In the genomic region with DNA sequence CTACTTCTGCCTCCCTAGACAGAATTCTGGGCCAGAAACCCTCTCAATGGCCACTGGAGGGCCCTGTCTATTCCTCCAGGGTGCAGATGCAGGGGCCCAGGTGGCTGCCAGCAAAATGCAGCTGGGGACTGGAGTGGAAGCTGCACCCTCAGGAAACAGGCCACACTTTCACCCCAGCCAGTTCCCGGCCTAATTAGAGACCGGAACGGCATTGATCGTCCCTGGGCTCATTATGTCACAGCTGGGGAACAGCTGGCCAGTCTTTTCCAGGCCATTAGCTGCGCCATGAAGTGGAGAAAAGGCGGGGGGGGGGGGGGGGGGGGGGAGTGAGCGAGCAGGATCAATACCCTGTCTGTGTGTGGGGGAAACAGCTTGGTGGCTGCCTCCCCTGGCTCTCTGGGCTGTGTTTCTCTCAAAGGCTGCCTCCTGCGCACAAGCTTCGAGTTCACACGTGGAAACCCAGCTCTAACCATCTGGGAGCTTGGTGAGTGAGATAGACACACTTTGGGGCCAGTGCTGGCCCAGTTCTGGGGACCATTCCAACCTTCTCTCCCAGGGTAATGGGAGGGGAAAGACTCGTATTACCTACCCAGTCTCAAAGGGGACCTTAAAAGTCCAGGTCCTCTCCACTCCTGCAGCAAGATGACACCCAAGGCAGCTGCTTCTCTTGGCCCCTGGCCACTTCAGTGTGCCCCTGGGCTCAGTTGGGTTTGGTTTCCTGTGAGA, we compare ENCODE assay signal across 9 mouse cellular contexts. TPM values are rescaled to one million over a fixed set of nuclear protein-coding genes. Genes with fewer than 3 reads are reported as not detected.
A peak's percentile ranks its signal among the peaks of the same experiment; 100 is the strongest.
DNase-seq lines count a peak whose midpoint lies in the region; ATAC-seq lines count a peak whose summit lies in the region.
"Had no signal": no experiment of that assay in that cellular context is flagged by ENCODE, and none has a peak within 500 bp of the region (broad histone marks: within the 10 kb centered on the region; RNA-seq: fewer than 3 reads in every experiment).

No protein-coding gene starts in this region.

- H3K4me2 ChIP-seq in intestine, embryonic 16.5 days (ENCODE audit: low read depth, low read length): no peak overlapping the region
- no peak overlapping the region for H3K4me2 ChIP-seq in limb, embryonic 15.5 days
- no peak overlapping the region for H3K4me2 ChIP-seq in neural tube, embryonic 14.5 days (ENCODE audit: low read depth, low read length)
- H3K4me2 ChIP-seq: liver, embryonic 13.5 days had no signal

- no peak overlapping the region for H3K27ac ChIP-seq in intestine, embryonic 16.5 days (ENCODE audit: low read length)
- peak overlapping the region; percentile 74 for H3K27ac ChIP-seq in limb, embryonic 15.5 days
- H3K27ac ChIP-seq in neural tube, embryonic 14.5 days (ENCODE audit: low read depth, low read length): peak overlapping the region; percentile 45
- H3K27ac ChIP-seq: liver, embryonic 13.5 days had no signal

- no peaks in the 10 kb centered on the region for H3K36me3 ChIP-seq in intestine, embryonic 16.5 days (ENCODE audit: control insufficient read depth, insufficient read depth, low read length)
- H3K36me3 ChIP-seq in limb, embryonic 15.5 days: no peaks in the 10 kb centered on the region
- no peaks in the 10 kb centered on the region for H3K36me3 ChIP-seq in neural tube, embryonic 14.5 days (ENCODE audit: control insufficient read depth, insufficient read depth, low read length)
- H3K36me3 ChIP-seq: liver, embryonic 13.5 days had no signal

- no peak overlapping the region for H3K9ac ChIP-seq in intestine, embryonic 16.5 days (ENCODE audit: low read depth, low read length)
- no peak overlapping the region for H3K9ac ChIP-seq in limb, embryonic 15.5 days
- H3K9ac ChIP-seq in neural tube, embryonic 14.5 days (replicated peaks; ENCODE audit: low read depth, low read length): no peak overlapping the region
- H3K9ac ChIP-seq: liver, embryonic 13.5 days had no signal

- ATAC-seq in intestine, embryonic 16.5 days: peak; percentile 45; the same call in 1 of the 2 replicates
- peak; percentile 37; the same call in 1 of the 2 replicates for ATAC-seq in limb, embryonic 15.5 days (ENCODE audit: insufficient number of reproducible peaks, low FRiP score, low TSS enrichment, low read depth)
- peak; percentile 50 for ATAC-seq in neural tube, embryonic 14.5 days (ENCODE audit: low read depth)

- no peaks in the 10 kb centered on the region for H3K27me3 ChIP-seq in intestine, embryonic 16.5 days (replicated peaks; ENCODE audit: control insufficient read depth, insufficient read depth, low read length)
- no peaks in the 10 kb centered on the region for H3K27me3 ChIP-seq in limb, embryonic 15.5 days
- H3K27me3 ChIP-seq in neural tube, embryonic 14.5 days (ENCODE audit: control insufficient read depth, insufficient read depth, low read length): no peaks in the 10 kb centered on the region

- peaks cover 16% of the 10 kb centered on the region for H3K4me1 ChIP-seq in intestine, embryonic 16.5 days (ENCODE audit: control insufficient read depth, insufficient read depth, low read length)
- H3K4me1 ChIP-seq in limb, embryonic 15.5 days: peaks cover 46% of the 10 kb centered on the region
- peaks cover 29% of the 10 kb centered on the region for H3K4me1 ChIP-seq in neural tube, embryonic 14.5 days (ENCODE audit: control insufficient read depth, insufficient read depth, low read length)
- H3K4me1 ChIP-seq: liver, embryonic 13.5 days had no signal

- DNase-seq in B cell, adult 2 months: peak; percentile 40 to 50
- peak; percentile 90 for DNase-seq in brain, adult 2 months (ENCODE audit: low read depth, low spot score)
- DNase-seq in gastrocnemius, adult 18-20 months (ENCODE audit: low spot score): peak; percentile 85
- DNase-seq in urinary bladder, postnatal 36 days (ENCODE audit: low spot score in 2 of 2): no peak
- no peak for DNase-seq in spleen, adult 12 weeks (ENCODE audit: low spot score)
- DNase-seq: liver, embryonic 13.5 days had no signal

- no peaks in the 10 kb centered on the region for H3K9me3 ChIP-seq in intestine, embryonic 16.5 days (ENCODE audit: control insufficient read depth, low read length)
- no peaks in the 10 kb centered on the region for H3K9me3 ChIP-seq in limb, embryonic 15.5 days
- no peaks in the 10 kb centered on the region for H3K9me3 ChIP-seq in neural tube, embryonic 14.5 days (ENCODE audit: control insufficient read depth, low read length)
- H3K9me3 ChIP-seq: liver, embryonic 13.5 days had no signal

- 42% methylated on average over 9 of the region's 11 CpGs for WGBS in intestine, embryonic 16.5 days
- 7% methylated on average over 11 of the region's 11 CpGs for WGBS in limb, embryonic 15.5 days
- 3% methylated on average over 8 of the region's 11 CpGs for WGBS in neural tube, embryonic 14.5 days

- no peak overlapping the region for H3K4me3 ChIP-seq in intestine, embryonic 16.5 days (ENCODE audit: low read length)
- H3K4me3 ChIP-seq in limb, embryonic 15.5 days: no peak overlapping the region
- no peak overlapping the region for H3K4me3 ChIP-seq in neural tube, embryonic 14.5 days (ENCODE audit: low read depth, low read length)
- H3K4me3 ChIP-seq: liver, embryonic 13.5 days had no signal

RNA-seq across cellular contexts. Expression of gene Gpr61, which starts 12.0 kb away (rescaled TPM):
- total RNA-seq in gastrocnemius, adult 18-20 months (2021): not detected
- polyA plus RNA-seq in intestine, embryonic 16.5 days (2015; fragmentation: Nextera tagmentation; extraction: Ambion mirVana): 0.11 and 0.13 TPM in 2 replicates
- 0.09 TPM in 2 replicates for polyA plus RNA-seq in limb, embryonic 15.5 days (2015; fragmentation: Nextera tagmentation; extraction: Ambion mirVana)
- 2.7 and 4.5 TPM in 2 replicates for polyA plus RNA-seq in neural tube, embryonic 14.5 days (2014; fragmentation: Nextera tagmentation; extraction: Ambion mirVana)
- polyA plus RNA-seq: liver, embryonic 13.5 days had no signal

RNA-seq across cellular contexts. Expression of gene Amigo1, which starts 19.5 kb away (rescaled TPM):
- 10 to 100 TPM; 23.9 to 26.3 TPM for total RNA-seq in gastrocnemius, adult 18-20 months (2021)
- polyA plus RNA-seq in intestine, embryonic 16.5 days (2015; fragmentation: Nextera tagmentation; extraction: Ambion mirVana): 2.2 and 2.5 TPM in 2 replicates
- 4.7 and 5.4 TPM in 2 replicates for polyA plus RNA-seq in limb, embryonic 15.5 days (2015; fragmentation: Nextera tagmentation; extraction: Ambion mirVana)
- 11.2 TPM in 2 replicates for polyA plus RNA-seq in neural tube, embryonic 14.5 days (2014; fragmentation: Nextera tagmentation; extraction: Ambion mirVana)

RNA-seq across cellular contexts. Expression of gene Gnai3, which starts 20.7 kb away (rescaled TPM):
- 10 to 100 TPM; 10.2 to 14.7 TPM for total RNA-seq in gastrocnemius, adult 18-20 months (2021)
- 168 and 170 TPM in 2 replicates for polyA plus RNA-seq in intestine, embryonic 16.5 days (2015; fragmentation: Nextera tagmentation; extraction: Ambion mirVana)
- polyA plus RNA-seq in limb, embryonic 15.5 days (2015; fragmentation: Nextera tagmentation; extraction: Ambion mirVana): 179 and 183 TPM in 2 replicates
- polyA plus RNA-seq in neural tube, embryonic 14.5 days (2014; fragmentation: Nextera tagmentation; extraction: Ambion mirVana): 108 and 141 TPM in 2 replicates

RNA-seq across cellular contexts. Expression of gene Cyb561d1, which starts 34.4 kb away (rescaled TPM):
- total RNA-seq in gastrocnemius, adult 18-20 months (2021): 1 to 10 TPM; 3.0 to 3.2 TPM
- polyA plus RNA-seq in intestine, embryonic 16.5 days (2015; fragmentation: Nextera tagmentation; extraction: Ambion mirVana): 4.2 and 4.7 TPM in 2 replicates
- polyA plus RNA-seq in limb, embryonic 15.5 days (2015; fragmentation: Nextera tagmentation; extraction: Ambion mirVana): 2.4 and 3.1 TPM in 2 replicates
- polyA plus RNA-seq in neural tube, embryonic 14.5 days (2014; fragmentation: Nextera tagmentation; extraction: Ambion mirVana): 2.0 and 2.3 TPM in 2 replicates

RNA-seq across cellular contexts. Expression of gene Atxn7l2, which starts 44.1 kb away (rescaled TPM):
- 1 to 10 TPM; 5.9 to 6.2 TPM for total RNA-seq in gastrocnemius, adult 18-20 months (2021)
- 9.7 and 10.5 TPM in 2 replicates for polyA plus RNA-seq in intestine, embryonic 16.5 days (2015; fragmentation: Nextera tagmentation; extraction: Ambion mirVana)
- 18.0 and 18.7 TPM in 2 replicates for polyA plus RNA-seq in limb, embryonic 15.5 days (2015; fragmentation: Nextera tagmentation; extraction: Ambion mirVana)
- polyA plus RNA-seq in neural tube, embryonic 14.5 days (2014; fragmentation: Nextera tagmentation; extraction: Ambion mirVana): 22.0 and 24.0 TPM in 2 replicates

Comparison
In these comparisons a context has a peak if more than half of its experiments do, and no peak if none do; other contexts are left out.
1. DNase-seq: peak in B cell, adult 2 months (2 of 2), brain, adult 2 months (single experiment) and gastrocnemius, adult 18-20 months (single experiment); none in urinary bladder, postnatal 36 days (0 of 2) and spleen, adult 12 weeks (single experiment).
2. Peak in every context shown above with its lines, with median percentiles within 50 percentile points of each other: ATAC-seq.